Mouse (Mus musculus): ENCODE data around the gene Gm13272. TPM values are rescaled to one million over a fixed set of nuclear protein-coding genes. Genes with fewer than 3 reads are reported as not detected.

Gm13272 gene
- polyA plus RNA-seq (2017; shearing (Covaris generic)), result not detected

GRCm38 (mm10) chr4:88779550-88779949 is at the start of gene Gm13272:
TSS of gene Gm13272 (plus strand) at chr4:88779850.

GRCm38 (mm10) chr4:88754818-88755340 is 24.8 kb upstream of the Gm13272 start, which contains the start of gene Gm13271:
TSS of gene Gm13271 (plus strand) at chr4:88754868.

GRCm38 (mm10) chr4:88759610-88760268 is 19.9 kb upstream of the Gm13272 start, which contains the start of gene Gm13283:
TSS of gene Gm13283 (plus strand) at chr4:88760119.

GRCm38 (mm10) chr4:88773534-88773933 is 6.1 kb upstream of the Gm13272 start, which contains the start of gene Gm13290:
TSS of gene Gm13290 (plus strand) at chr4:88773834.

GRCm38 (mm10) chr4:88776622-88777021 is 3.0 kb upstream of the Gm13272 start, which contains the start of gene Gm13289:
TSS of gene Gm13289 (plus strand) at chr4:88776922.

GRCm38 (mm10) chr4:88781831-88782230 is 2.2 kb downstream of the Gm13272 start, which contains the start of gene Ifnz:
TSS of gene Ifnz (plus strand) at chr4:88782131.

GRCm38 (mm10) chr4:88785409-88785808 is 5.8 kb downstream of the Gm13272 start, which contains the start of gene Gm13276:
TSS of gene Gm13276 (plus strand) at chr4:88785709.

GRCm38 (mm10) chr4:88788402-88788801 is 8.8 kb downstream of the Gm13272 start, which contains the start of gene Gm13277:
TSS of gene Gm13277 (plus strand) at chr4:88788632.

GRCm38 (mm10) chr4:88791250-88791649 is 11.6 kb downstream of the Gm13272 start, which contains the start of gene Gm13278:
TSS of gene Gm13278 (plus strand) at chr4:88791550.

GRCm38 (mm10) chr4:88793936-88794675 is 14.5 kb downstream of the Gm13272 start, which contains the start of gene Gm13275:
TSS of gene Gm13275 (plus strand) at chr4:88794487.

GRCm38 (mm10) chr4:88797097-88797496 is 17.4 kb downstream of the Gm13272 start, which contains the start of gene Gm13279:
TSS of gene Gm13279 (plus strand) at chr4:88797397.

GRCm38 (mm10) chr4:88799365-88799764 is 19.7 kb downstream of the Gm13272 start, which contains the start of gene Gm13285:
TSS of gene Gm13285 (plus strand) at chr4:88799665.

GRCm38 (mm10) chr4:88802954-88803353 is 23.3 kb downstream of the Gm13272 start, which contains the start of gene Gm13287:
TSS of gene Gm13287 (plus strand) at chr4:88803254.

GRCm38 (mm10) chr4:88805231-88805630 is 25.6 kb downstream of the Gm13272 start, which contains the start of gene Gm13288:
TSS of gene Gm13288 (plus strand) at chr4:88805531.

GRCm38 (mm10) chr4:88815928-88816327 is 36.3 kb downstream of the Gm13272 start, which contains the start of gene Ifna7:
TSS of gene Ifna7 (plus strand) at chr4:88816228.

GRCm38 (mm10) chr4:88819659-88820058 is 40.0 kb downstream of the Gm13272 start, which contains the start of gene Ifna11:
TSS of gene Ifna11 (plus strand) at chr4:88819959.

GRCm38 (mm10) chr4:88827116-88827515 is 47.5 kb downstream of the Gm13272 start, which contains the start of gene Ifna6:
TSS of gene Ifna6 (plus strand) at chr4:88827416.

Other genes starting within 250 kb of the Gm13272 start
- 1 to 10 TPM in 1 of 2 experiments, under 1 TPM in 1; 0.45 to 2.3 TPM for gene Ifna15, start 221.6 kb upstream of the Gm13272 start, polyA plus RNA-seq (2017; shearing (Covaris generic))
- under 1 TPM in 1 of 2 experiments, not detected in 1; 0.70 TPM for gene Ifna14, start 208.1 kb upstream of the Gm13272 start, polyA plus RNA-seq (2017; shearing (Covaris generic))
- not detected for gene Ifna9, start 187.5 kb upstream of the Gm13272 start, polyA plus RNA-seq (2017; shearing (Covaris generic))
- not detected for gene Ifna12, start 176.5 kb upstream of the Gm13272 start, polyA plus RNA-seq (2017; shearing (Covaris generic))
- gene C87499, start 145.4 kb upstream of the Gm13272 start, polyA plus RNA-seq (2017; shearing (Covaris generic)), result under 1 TPM in 1 of 2 experiments, not detected in 1; 0.47 TPM
- not detected for gene Ifna13, start 135.4 kb upstream of the Gm13272 start, polyA plus RNA-seq (2017; shearing (Covaris generic))
- gene Ifna16, start 102.9 kb upstream of the Gm13272 start, polyA plus RNA-seq (2017; shearing (Covaris generic)), result not detected
- gene Ifna2, start 95.9 kb upstream of the Gm13272 start, polyA plus RNA-seq (2017; shearing (Covaris generic)), result not detected
- under 1 TPM in 1 of 2 experiments, not detected in 1; 0.30 TPM for gene Ifnab, start 88.5 kb upstream of the Gm13272 start, polyA plus RNA-seq (2017; shearing (Covaris generic))
- not detected for gene Gm26566, start 58.0 kb upstream of the Gm13272 start, polyA plus RNA-seq (2017; shearing (Covaris generic))
- 10 to 100 TPM; 19.8 to 29.0 TPM for gene Klhl9, start 57.4 kb upstream of the Gm13272 start, polyA plus RNA-seq (2017; shearing (Covaris generic))
- gene Gm13271, start 25.0 kb upstream of the Gm13272 start, polyA plus RNA-seq (2017; shearing (Covaris generic)), result not detected
- 1 to 10 TPM in 1 of 2 experiments, under 1 TPM in 1; 0.62 to 1.0 TPM for gene Gm13283, start 19.7 kb upstream of the Gm13272 start, polyA plus RNA-seq (2017; shearing (Covaris generic))
- under 1 TPM in 1 of 2 experiments, not detected in 1; 0.82 TPM for gene Gm13290, start 6.0 kb upstream of the Gm13272 start, polyA plus RNA-seq (2017; shearing (Covaris generic))
- not detected for gene Gm13289, start 2.9 kb upstream of the Gm13272 start, polyA plus RNA-seq (2017; shearing (Covaris generic))
- 1 to 10 TPM in 1 of 2 experiments, not detected in 1; 1.5 TPM for gene Ifnz, start 2.3 kb downstream of the Gm13272 start, polyA plus RNA-seq (2017; shearing (Covaris generic))
- not detected for gene Gm13276, start 5.9 kb downstream of the Gm13272 start, polyA plus RNA-seq (2017; shearing (Covaris generic))
- not detected for gene Gm13277, start 8.8 kb downstream of the Gm13272 start, polyA plus RNA-seq (2017; shearing (Covaris generic))
- gene Gm13278, start 11.7 kb downstream of the Gm13272 start, polyA plus RNA-seq (2017; shearing (Covaris generic)), result not detected
- gene Gm13275, start 14.6 kb downstream of the Gm13272 start, polyA plus RNA-seq (2017; shearing (Covaris generic)), result not detected
- gene Gm13279, start 17.5 kb downstream of the Gm13272 start, polyA plus RNA-seq (2017; shearing (Covaris generic)), result not detected
- gene Gm13285, start 19.8 kb downstream of the Gm13272 start, polyA plus RNA-seq (2017; shearing (Covaris generic)), result 1 to 10 TPM in 1 of 2 experiments, under 1 TPM in 1; 0.94 to 3.7 TPM
- gene Gm13287, start 23.4 kb downstream of the Gm13272 start, polyA plus RNA-seq (2017; shearing (Covaris generic)), result not detected
- gene Gm13288, start 25.7 kb downstream of the Gm13272 start, polyA plus RNA-seq (2017; shearing (Covaris generic)), result not detected
- gene Ifna7, start 36.4 kb downstream of the Gm13272 start, polyA plus RNA-seq (2017; shearing (Covaris generic)), result not detected
- not detected for gene Ifna11, start 40.1 kb downstream of the Gm13272 start, polyA plus RNA-seq (2017; shearing (Covaris generic))
- not detected for gene Ifna6, start 47.6 kb downstream of the Gm13272 start, polyA plus RNA-seq (2017; shearing (Covaris generic))
- gene Ifna5, start 55.7 kb downstream of the Gm13272 start, polyA plus RNA-seq (2017; shearing (Covaris generic)), result not detected
- gene Ifna4, start 62.0 kb downstream of the Gm13272 start, polyA plus RNA-seq (2017; shearing (Covaris generic)), result under 1 TPM in 1 of 2 experiments, not detected in 1; 0.71 TPM
- gene Ifna1, start 70.2 kb downstream of the Gm13272 start, polyA plus RNA-seq (2017; shearing (Covaris generic)), result not detected
- not detected for gene Ifne, start 100.4 kb downstream of the Gm13272 start, polyA plus RNA-seq (2017; shearing (Covaris generic))

Data from inflammation-experienced regulatory T-cells (primary cell).